Mouse (Mus musculus): ENCODE results near the gene Ttc8. TPM values are rescaled to one million over a fixed set of nuclear protein-coding genes. Genes with fewer than 3 reads are reported as not detected.

The Ttc8 gene
- total and polyA plus RNA-seq, 3 experiments, result not detected

DNA sequence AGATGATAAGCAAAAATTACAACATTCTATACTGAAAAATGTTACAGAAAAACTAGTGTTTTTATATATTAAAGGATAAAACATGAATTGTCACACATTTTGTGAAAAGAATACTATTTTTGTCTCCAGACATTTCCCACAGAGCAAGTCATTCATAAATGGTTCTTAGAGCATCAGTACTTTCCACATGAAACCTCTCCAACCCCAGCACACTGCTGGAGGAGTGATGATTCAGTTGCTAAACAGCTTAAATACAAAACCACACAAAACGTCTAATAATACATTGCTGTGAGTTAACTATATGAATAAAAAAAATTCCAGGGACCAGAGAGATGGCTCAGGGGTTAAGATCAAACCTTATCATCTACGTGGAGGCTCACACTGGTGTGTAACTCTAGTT, 45.2 kb upstream of the Ttc8 start:
- no peaks in the 10 kb centered on the region for H3K79me2 ChIP-seq (ENCODE audit: control insufficient read depth, insufficient read depth, low read length, poor library complexity)
- H3K9ac ChIP-seq (ENCODE audit: control insufficient read depth, low read depth, low read length, poor library complexity, severe bottlenecking), result no peak overlapping the region
- DNase-seq (ENCODE audit: low read depth, low spot score), result no peak
- H3K27ac ChIP-seq (ENCODE audit: control insufficient read depth, low read depth, low read length), result no peak overlapping the region
- no peaks in the 10 kb centered on the region for H3K27me3 ChIP-seq (ENCODE audit: control insufficient read depth in 1 of 2, insufficient read depth in 2 of 2, low read length in 2 of 2)
- TF ChIP-seq MEF2A (IDR thresholded peaks at IDR 0.05; ENCODE audit: extremely low read depth, insufficient replicate concordance, low read depth, low read length, poor library complexity, severe bottlenecking) (no peak), USF2 (IDR thresholded peaks at IDR 0.05; ENCODE audit: borderline replicate concordance in 1 of 2, insufficient read depth in 1 of 2, low read depth in 1 of 2, low read length in 2 of 2) (no peak), TAL1 (IDR thresholded peaks at IDR 0.05; ENCODE audit: low read length) (no peak), SIN3A (IDR thresholded peaks at IDR 0.05; ENCODE audit: low read length) (no peak), ZMIZ1 (IDR thresholded peaks at IDR 0.05; ENCODE audit: low read depth, low read length) (no peak), EP300 (IDR thresholded peaks at IDR 0.05; ENCODE audit: low read depth in 1 of 2, low read length in 2 of 2) (no peak), JUND (IDR thresholded peaks at IDR 0.05; ENCODE audit: low read depth, low read length) (no peak), ZKSCAN1 (IDR thresholded peaks at IDR 0.05; ENCODE audit: low read depth, low read length) (no peak), BHLHE40 (IDR thresholded peaks at IDR 0.05; ENCODE audit: borderline replicate concordance, low read depth, low read length) (no peak), ELF1 (IDR thresholded peaks at IDR 0.05; ENCODE audit: low read depth, low read length) (no peak), GABPA (IDR thresholded peaks at IDR 0.05; ENCODE audit: low read depth, low read length) (no peak), POLR2AphosphoS2 (IDR thresholded peaks at IDR 0.05; ENCODE audit: low read length) (no peak)
- H3K4me1 ChIP-seq (ENCODE audit: control insufficient read depth in 1 of 2, insufficient read depth in 2 of 2, low read length in 2 of 2), result no peaks in the 10 kb centered on the region
- H3K4me3 ChIP-seq (ENCODE audit: control insufficient read depth in 1 of 2, insufficient read depth in 1 of 2, low read depth in 2 of 2, low read length in 2 of 2), result no peak overlapping the region
- no peaks in the 10 kb centered on the region for H3K36me3 ChIP-seq (ENCODE audit: control insufficient read depth in 1 of 2, insufficient read depth in 2 of 2, low read length in 2 of 2)
- H3K9me3 ChIP-seq (replicated peaks; ENCODE audit: insufficient read depth, low read length), result no peaks in the 10 kb centered on the region

DNA sequence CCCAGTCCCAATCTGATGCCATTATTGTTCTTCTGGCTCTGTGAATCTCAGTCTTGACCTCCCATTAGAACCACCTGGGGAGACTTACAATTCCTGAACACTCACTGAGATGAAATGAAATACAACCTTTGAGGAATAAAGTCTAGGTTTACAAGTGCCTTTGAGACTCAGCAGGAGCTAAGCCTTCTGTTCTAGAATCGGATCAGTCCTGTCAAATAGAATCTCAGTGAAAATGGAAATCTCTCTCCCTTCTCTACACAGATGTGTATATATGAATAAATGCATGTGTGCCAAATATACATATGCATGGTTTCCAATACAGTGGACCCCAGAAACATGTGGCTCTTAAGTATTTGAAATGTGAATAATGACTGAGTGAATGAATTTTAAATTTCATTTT, 41.7 kb upstream of the Ttc8 start:
- H3K9me3 ChIP-seq (replicated peaks; ENCODE audit: insufficient read depth, low read length), result no peaks in the 10 kb centered on the region
- H3K79me2 ChIP-seq (ENCODE audit: control insufficient read depth, insufficient read depth, low read length, poor library complexity), result no peaks in the 10 kb centered on the region
- H3K36me3 ChIP-seq (ENCODE audit: control insufficient read depth in 1 of 2, insufficient read depth in 2 of 2, low read length in 2 of 2), result no peaks in the 10 kb centered on the region
- no peak overlapping the region for H3K27ac ChIP-seq (ENCODE audit: control insufficient read depth, low read depth, low read length)
- TF ChIP-seq POLR2AphosphoS5 (IDR thresholded peaks at IDR 0.05; ENCODE audit: borderline replicate concordance, low read depth, low read length) (no peak), KAT2A (conservative IDR thresholded peaks at IDR 0.05; ENCODE audit: low read depth, low read length) (no peak)
- no peak for DNase-seq (ENCODE audit: low read depth, low spot score)
- no peak overlapping the region for H3K9ac ChIP-seq (ENCODE audit: control insufficient read depth, low read depth, low read length, poor library complexity, severe bottlenecking)
- H3K4me1 ChIP-seq (ENCODE audit: control insufficient read depth in 1 of 2, insufficient read depth in 2 of 2, low read length in 2 of 2), result no peaks in the 10 kb centered on the region
- no peaks in the 10 kb centered on the region for H3K27me3 ChIP-seq (ENCODE audit: control insufficient read depth in 1 of 2, insufficient read depth in 2 of 2, low read length in 2 of 2)
- no peak overlapping the region for H3K4me3 ChIP-seq (ENCODE audit: control insufficient read depth in 1 of 2, insufficient read depth in 1 of 2, low read depth in 2 of 2, low read length in 2 of 2)

DNA sequence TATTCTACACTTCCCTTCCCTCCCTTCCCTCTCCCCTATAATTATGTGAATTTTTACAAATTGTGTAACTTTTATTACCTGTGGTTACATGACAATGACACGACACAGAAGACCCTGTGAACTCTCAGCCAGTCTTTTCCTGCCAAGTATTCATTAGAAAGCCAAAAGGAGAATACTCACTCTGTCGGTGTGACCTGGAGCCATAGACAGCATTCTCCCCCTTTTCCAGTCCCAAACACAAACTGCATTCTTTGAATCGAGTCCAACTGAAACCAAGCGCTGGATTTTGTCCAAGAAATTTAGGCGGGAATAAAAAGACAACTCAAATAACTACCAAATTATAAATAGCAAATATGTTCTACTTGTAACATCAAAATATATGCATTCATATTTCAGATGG, 38.6 kb upstream of the Ttc8 start:
- no peak overlapping the region for H3K9ac ChIP-seq (ENCODE audit: control insufficient read depth, low read depth, low read length, poor library complexity, severe bottlenecking)
- H3K9me3 ChIP-seq (replicated peaks; ENCODE audit: insufficient read depth, low read length), result no peaks in the 10 kb centered on the region
- no peaks in the 10 kb centered on the region for H3K27me3 ChIP-seq (ENCODE audit: control insufficient read depth in 1 of 2, insufficient read depth in 2 of 2, low read length in 2 of 2)
- DNase-seq (ENCODE audit: low read depth, low spot score), result no peak
- no peaks in the 10 kb centered on the region for H3K36me3 ChIP-seq (ENCODE audit: control insufficient read depth in 1 of 2, insufficient read depth in 2 of 2, low read length in 2 of 2)
- no peak overlapping the region for H3K4me3 ChIP-seq (ENCODE audit: control insufficient read depth in 1 of 2, insufficient read depth in 1 of 2, low read depth in 2 of 2, low read length in 2 of 2)
- H3K27ac ChIP-seq (ENCODE audit: control insufficient read depth, low read depth, low read length), result no peak overlapping the region
- H3K4me1 ChIP-seq (ENCODE audit: control insufficient read depth in 1 of 2, insufficient read depth in 2 of 2, low read length in 2 of 2), result no peaks in the 10 kb centered on the region
- H3K79me2 ChIP-seq (ENCODE audit: control insufficient read depth, insufficient read depth, low read length, poor library complexity), result no peaks in the 10 kb centered on the region
- TF ChIP-seq MYB (IDR thresholded peaks at IDR 0.05; ENCODE audit: low read depth, low read length) (no peak), TAL1 (IDR thresholded peaks at IDR 0.05; ENCODE audit: low read length) (no peak), MAX (IDR thresholded peaks at IDR 0.05; ENCODE audit: low read length) (no peak), MAZ (IDR thresholded peaks at IDR 0.05; ENCODE audit: low read depth, low read length) (no peak), GATA1 (IDR thresholded peaks at IDR 0.05; ENCODE audit: low read depth, low read length) (no peak), KAT2A (conservative IDR thresholded peaks at IDR 0.05; ENCODE audit: low read depth, low read length) (no peak), ZMIZ1 (IDR thresholded peaks at IDR 0.05; ENCODE audit: low read depth, low read length) (no peak), TCF12 (IDR thresholded peaks at IDR 0.05; ENCODE audit: low read depth, low read length) (no peak), BHLHE40 (IDR thresholded peaks at IDR 0.05; ENCODE audit: borderline replicate concordance, low read depth, low read length) (no peak)

Measured in MEL (cell line).